Mouse (Mus musculus) cerebellum, postnatal 36 days (tissue): ENCODE results near the gene Msmp.
"Not testable (repeated sequence)": the region's sequence is repeated elsewhere in the genome, so short reads cannot be mapped to it uniquely, and the experiment has no call there.

ENCODE experiments used
- DNase-seq, 2 experiments: peaks; one replicate each; pipeline ENCODE4 v3.0.0; 2021 to 2022; ENCODE audit warnings: mixed read lengths in 2 of 2

The Msmp gene

GRCm38 (mm10) chr4:43561436-43561996 is 22.8 kb downstream of the Msmp start:
- no peak for DNase-seq

- no peak for DNase-seq
Observed at GRCm38 (mm10) chr4:43560976-43561375, 23.3 kb downstream of the Msmp start.

GRCm38 (mm10) chr4:43560243-43560611 is 24.1 kb downstream of the Msmp start:
- no peak for DNase-seq

- no peak for DNase-seq
Observed at GRCm38 (mm10) chr4:43559519-43560242, 24.6 kb downstream of the Msmp start.

- no peak for DNase-seq
Observed at GRCm38 (mm10) chr4:43558631-43559356, 25.5 kb downstream of the Msmp start.

- DNase-seq: no peak
Observed at GRCm38 (mm10) chr4:43558028-43558630, 26.2 kb downstream of the Msmp start.

- DNase-seq: no peak
Observed at GRCm38 (mm10) chr4:43555926-43556325, 28.4 kb downstream of the Msmp start.

GRCm38 (mm10) chr4:43553891-43554290 is 30.4 kb downstream of the Msmp start:
- DNase-seq: no peak

GRCm38 (mm10) chr4:43552437-43552836 is 31.9 kb downstream of the Msmp start:
- no peak for DNase-seq

- not testable (repeated sequence) for DNase-seq
Observed at GRCm38 (mm10) chr4:43551854-43552253, 32.4 kb downstream of the Msmp start.

- DNase-seq: no peak
Observed at GRCm38 (mm10) chr4:43549055-43549454, 35.2 kb downstream of the Msmp start.

GRCm38 (mm10) chr4:43547160-43547559 is 37.1 kb downstream of the Msmp start:
- no peak for DNase-seq

GRCm38 (mm10) chr4:43546375-43547047 is 37.8 kb downstream of the Msmp start:
- DNase-seq: no peak

- DNase-seq: no peak
Observed at GRCm38 (mm10) chr4:43542044-43542443, 42.2 kb downstream of the Msmp start.

- no peak for DNase-seq
Observed at GRCm38 (mm10) chr4:43536031-43536430, 48.3 kb downstream of the Msmp start.

GRCm38 (mm10) chr4:43535628-43536027 is 48.7 kb downstream of the Msmp start:
- no peak for DNase-seq

- DNase-seq: no peak
Observed at GRCm38 (mm10) chr4:43533270-43533669, 51.0 kb downstream of the Msmp start.
